Mouse (Mus musculus) natural killer cell, adult 2 months (primary cell): ENCODE results near the gene Plxnb3.
A peak's percentile ranks its signal among the peaks of the same experiment; 100 is the strongest.
"Not testable (repeated sequence)": the region's sequence is repeated elsewhere in the genome, so short reads cannot be mapped to it uniquely, and the experiment has no call there.

Source experiments
- DNase-seq, 2 experiments: peaks; one replicate each; pipeline ENCODE4 v3.0.0; 2022; ENCODE audit warnings: low spot score in 2 of 2

The Plxnb3 gene

DNA sequence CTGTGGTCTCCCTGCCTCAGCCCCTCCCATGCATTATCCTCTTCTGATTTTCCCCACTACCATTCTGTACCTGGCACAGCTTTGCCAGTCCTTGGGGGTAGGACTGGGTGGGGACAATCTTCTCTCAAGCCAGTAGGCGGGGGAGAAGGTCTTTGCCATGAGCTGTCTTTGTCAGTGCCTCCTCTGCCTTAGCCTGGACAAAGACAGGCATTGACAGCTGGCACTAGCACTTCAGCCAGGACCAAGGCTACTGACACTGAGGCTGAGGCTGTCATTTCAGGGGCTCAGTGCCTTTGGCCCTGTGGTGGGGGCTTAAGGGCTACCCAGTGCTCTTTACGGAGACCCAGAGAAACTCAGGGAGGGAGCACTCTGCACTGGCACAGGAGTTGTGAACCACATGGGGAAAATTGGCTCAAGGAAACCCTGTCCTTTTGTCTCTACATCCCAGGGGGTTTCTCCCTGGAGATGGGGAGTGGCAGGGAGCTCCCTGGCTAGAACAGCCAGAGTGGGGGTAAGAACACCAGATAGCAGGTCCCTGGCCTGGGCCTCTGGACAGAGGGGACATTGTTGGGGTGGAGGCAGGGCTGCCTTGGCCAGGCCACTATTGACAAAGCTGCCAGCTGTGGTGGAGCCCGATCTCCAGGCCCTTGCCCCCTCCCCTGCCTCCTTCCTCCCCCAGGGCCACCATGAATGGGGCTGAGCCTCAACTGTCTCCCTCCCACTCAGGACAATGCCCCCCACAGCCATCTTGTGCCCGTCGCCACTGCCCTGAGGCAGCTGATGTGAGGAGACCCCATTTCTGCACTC lies at the start of gene Plxnb3:
TSS of gene Plxnb3 (plus strand) at position 757 of the 807 bp plus-strand sequence.
- DNase-seq = no peak

DNA sequence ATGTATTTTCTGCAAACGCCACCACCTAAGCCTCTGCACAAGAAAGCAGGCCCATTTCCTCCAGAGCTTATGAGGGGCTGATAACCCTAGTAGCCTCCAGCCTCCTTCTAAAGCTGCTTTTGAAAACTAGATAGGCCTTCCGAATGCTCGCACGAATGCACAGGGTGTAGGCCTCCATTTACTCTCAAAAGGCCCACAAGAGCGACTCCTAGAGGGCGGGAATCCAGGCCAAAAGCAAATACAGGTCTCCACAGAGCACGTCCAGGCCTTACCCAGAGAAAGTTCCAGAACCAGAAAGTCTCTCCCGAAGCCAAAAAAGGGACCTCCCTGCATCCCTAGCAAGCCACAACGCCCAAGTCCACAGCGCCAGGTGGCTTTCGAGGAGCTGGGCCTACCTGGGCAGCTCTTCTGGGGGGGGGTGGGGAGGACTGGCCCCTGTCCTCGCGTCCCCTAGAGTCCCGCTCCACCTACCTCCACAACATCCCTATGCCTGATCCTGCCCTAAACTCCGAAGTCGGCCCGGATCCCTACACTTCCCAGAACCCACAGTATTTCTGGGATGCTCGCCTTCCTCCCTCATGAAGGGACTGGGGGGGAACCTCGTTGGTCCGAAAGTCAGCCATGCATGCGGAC lies 41.3 kb upstream of the Plxnb3 start:
- peak; percentile 25 to 29 for DNase-seq

DNA sequence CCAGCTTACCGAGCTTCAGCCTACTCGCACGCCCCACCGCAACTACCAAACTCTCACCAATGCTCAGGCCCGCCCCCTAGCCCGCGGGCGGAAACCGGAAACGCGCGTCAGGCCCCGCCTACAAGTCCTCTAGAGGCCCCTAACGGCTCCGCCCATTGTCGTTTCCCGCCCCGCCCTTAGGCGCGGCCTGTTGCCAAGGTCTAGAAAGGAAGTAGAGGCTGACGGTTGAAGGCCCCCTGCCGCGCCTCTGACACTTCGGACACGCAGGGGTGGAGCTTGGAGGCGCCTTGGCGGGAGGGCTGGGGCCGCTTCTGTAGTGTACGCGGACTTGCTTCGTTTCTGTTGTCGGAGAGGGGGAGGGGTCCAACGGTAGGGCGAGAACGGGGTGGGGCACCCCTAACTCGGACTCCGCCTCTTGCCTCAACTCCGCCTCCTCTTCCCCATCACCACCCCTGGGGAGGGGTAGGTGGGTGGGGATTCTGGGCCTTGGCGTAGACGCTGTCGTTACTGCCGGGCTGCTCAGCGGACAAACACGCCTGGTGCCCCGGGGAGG lies 40.7 kb upstream of the Plxnb3 start, which contains the start of the genes Bcap31 and Abcd1:
TSS of gene Bcap31 (minus strand) at position 67 of the 553 bp plus-strand sequence.
TSS of gene Abcd1 (plus strand) at position 489 of the 553 bp plus-strand sequence.
- DNase-seq = peak; percentile 95 to 97

DNA sequence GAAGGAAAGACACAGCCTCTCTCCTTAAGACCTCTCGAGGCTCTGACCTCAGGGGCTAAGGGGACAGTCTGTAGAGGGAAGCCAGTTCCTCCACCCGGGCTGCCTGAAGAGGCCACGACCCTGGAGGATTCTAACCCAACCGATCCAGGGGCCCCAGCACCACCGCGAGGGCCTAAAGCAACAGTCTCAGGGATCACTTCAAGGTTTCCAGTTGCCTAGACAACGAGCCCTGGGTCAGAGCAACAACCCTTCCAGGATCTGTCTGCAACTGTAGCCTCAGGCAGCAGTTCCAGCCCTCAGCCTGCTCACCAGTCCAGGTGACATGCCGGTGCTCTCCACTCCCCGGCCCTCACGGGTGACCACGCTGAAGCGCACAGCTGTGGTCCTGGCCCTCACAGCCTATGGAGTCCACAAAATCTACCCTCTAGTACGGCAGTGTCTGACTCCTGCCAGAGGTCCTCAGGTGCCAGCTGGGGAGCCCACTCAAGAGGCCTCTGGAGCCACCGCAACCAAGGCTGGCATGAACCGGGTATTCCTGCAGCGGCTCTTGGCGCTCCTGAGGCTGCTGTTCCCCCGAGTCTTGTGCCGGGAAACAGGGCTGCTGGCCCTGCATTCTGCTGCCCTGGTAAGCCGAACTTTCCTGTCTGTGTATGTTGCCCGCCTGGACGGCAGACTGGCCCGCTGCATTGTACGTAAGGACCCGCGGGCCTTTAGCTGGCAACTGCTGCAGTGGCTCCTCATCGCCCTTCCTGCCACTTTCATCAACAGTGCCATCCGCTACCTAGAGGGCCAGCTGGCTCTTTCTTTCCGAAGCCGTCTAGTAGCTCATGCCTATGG lies 40.0 kb upstream of the Plxnb3 start:
- peak in 1 of 2 experiments; percentile 2 for DNase-seq

DNA sequence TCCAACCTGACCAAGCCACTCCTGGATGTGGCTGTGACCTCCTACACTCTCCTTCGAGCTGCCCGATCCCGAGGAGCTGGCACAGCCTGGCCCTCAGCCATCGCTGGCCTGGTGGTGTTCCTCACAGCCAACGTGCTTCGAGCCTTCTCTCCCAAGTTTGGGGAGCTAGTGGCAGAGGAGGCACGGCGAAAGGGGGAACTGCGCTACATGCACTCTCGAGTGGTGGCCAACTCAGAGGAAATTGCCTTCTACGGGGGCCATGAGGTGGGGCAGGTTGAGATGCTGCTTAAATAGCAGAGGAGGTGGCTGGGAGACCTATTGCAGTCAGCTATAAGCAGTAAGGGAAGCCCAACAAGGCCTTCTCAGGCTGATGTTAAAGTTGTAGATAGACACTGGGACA lies 39.2 kb upstream of the Plxnb3 start:
- peak; percentile 13 to 16 for DNase-seq

DNA sequence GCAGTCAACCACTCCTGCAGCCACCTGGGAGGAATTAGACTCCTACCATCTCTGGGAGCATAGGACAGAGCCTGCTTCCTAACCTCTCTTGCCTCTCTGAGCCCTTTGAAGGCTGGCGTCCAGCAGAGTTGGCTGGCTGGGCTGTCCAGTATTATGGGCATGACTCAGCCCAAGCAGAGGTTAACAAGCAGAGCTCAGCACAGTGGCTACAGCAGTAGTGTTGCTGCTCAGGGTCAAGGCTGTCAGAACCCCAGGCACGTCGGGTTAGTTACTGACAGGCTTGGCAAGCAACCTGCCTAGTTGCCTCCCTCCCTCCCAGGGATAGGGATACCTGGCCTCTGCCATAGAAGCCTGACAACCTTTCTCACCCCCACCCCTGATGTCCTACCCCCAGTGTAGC lies 38.6 kb upstream of the Plxnb3 start:
- peak in 1 of 2 experiments; percentile 0 for DNase-seq

DNA sequence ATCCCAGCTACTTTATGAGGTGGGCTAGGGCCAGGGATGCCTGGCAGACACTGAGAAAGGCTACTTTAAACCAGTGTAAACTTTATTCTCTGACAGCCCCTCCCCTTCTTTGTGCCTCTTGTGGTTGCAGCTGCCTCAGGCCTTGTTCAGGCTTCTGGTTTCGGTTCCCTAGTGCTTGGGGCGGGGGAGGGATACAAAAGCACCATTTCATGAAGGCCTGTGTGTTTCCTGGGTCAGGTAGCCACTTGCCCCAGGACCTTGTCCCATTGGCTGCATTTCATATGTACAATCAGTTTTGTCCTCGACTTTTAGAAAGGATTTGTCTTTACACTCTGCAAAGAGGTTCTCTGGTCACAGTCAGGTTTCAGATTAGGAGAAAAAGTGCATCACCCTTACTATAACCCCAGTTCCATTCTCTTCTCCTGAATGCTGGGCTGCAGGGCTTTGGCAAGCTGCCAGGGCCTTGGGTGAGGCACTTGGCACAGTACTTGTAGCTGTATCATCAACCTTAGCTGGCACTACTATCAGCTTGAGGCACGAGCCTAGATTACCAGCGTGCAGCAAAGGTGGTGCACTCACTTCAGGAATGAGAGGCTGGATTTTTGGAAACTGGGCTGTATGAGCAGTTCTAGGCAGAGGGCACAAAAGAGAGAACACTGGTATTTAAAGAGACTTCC lies 38.1 kb upstream of the Plxnb3 start:
- peak; percentile 19 to 39 for DNase-seq

DNA sequence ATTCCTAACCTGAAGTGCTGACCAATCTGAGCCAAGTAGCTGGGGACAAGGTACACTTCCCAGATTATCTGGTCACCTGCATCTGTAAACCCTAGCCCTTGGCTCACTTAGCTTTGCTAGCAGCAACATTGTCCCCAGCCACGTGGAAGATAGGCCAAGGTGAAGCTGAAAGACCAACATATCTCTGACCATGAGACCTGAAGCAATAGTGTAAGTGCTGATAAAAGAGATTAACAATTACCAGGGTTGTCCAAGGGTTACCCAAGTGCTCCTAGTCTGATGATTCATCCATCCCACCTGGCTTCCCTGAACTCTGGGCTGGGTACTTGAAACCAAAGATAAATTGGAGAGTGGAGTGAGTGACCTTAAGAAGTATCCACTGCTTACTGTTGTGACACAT lies 26.0 kb upstream of the Plxnb3 start:
- no peak for DNase-seq

DNA sequence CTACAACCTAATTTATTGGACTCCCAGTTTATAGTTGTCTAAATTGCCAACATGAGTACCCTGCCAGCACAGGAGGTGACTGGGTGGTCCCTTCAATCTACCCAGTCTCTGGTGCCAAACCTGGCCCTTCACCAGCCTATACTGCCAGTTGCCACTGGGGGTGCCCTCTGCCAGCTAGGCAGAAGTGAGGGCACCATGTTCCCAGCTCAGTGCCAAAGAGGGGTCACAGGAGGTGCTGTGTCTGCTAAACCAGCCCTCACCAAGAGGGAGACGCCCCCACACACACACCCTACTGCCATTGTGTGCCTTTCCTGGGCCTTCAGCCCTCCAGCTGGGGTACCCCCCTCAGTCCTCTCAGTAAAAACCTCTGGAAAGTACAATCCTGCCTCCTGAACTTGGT lies 18.7 kb upstream of the Plxnb3 start:
- DNase-seq = no peak

DNA sequence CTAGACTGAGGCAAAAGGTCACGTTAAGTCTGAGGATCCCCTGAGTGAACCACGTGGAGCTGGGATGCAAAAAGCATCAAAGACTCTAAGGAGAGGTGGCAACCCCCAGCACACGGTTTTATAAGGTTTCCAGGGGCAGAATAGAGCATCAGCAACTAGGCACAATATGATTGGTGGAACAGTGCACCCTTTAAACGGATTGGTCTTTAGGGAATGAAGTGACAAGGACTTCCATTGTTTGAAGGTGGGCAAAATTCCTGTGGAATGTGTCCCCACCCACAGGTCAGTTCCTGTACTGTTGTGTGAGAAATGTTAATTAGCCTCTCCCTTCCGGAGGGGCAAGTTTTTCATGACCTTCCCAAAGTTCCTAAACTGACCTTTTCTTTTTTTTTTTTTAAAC lies 17.7 kb upstream of the Plxnb3 start:
- no peak for DNase-seq

DNA sequence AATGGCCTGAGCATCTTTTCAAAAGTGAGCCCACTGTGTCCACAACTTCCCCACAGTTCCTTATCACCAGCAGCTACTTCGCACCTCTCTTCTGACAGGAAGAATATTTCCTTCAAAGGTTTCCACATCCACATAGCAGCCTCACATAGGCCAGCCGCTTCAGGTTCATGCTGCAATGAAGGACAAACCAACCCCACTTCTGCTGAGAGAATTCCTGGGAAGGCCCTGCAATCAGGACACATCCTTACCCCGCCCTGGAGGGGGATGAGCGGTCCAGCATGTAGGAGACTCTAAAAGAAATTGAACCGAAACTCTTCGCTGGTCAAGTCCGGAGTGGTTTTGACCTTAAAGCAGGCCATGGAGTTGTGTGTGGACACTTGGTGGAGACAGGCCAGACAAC lies 17.0 kb upstream of the Plxnb3 start:
- DNase-seq = not testable (repeated sequence)

DNA sequence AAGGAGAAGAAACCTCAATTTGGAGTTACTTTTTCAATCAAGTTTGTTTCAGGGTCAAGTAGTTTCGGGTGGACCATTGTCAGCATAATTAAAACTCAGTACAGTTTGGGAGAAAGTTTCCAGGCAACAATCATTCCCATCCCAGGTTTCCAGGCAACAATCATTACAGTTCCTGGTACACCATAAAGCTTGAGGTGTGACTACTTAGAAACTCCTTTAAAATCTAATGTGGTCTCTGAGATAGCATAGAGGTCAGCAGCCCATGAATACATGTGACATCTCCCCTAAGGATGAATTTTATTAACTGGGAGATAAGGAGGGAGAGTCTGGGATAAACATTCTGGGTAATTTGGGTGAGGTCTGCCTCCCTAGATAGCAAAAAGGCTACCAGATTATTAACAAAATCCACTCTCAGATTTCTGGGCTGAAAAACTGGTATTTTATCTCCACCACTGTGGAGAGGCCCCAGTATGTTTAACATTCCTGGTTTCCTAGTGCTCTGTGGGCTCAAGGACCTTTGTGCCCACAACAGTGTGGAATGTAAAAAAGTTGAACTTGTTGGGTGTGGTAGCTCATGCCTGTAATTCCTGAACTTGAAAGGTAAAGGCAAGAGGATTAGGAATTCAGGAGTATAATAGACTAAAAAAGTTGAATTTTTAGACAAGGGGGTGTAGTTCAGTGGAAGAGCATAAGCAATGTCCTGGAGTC lies 12.0 kb upstream of the Plxnb3 start:
- no peak for DNase-seq

DNA sequence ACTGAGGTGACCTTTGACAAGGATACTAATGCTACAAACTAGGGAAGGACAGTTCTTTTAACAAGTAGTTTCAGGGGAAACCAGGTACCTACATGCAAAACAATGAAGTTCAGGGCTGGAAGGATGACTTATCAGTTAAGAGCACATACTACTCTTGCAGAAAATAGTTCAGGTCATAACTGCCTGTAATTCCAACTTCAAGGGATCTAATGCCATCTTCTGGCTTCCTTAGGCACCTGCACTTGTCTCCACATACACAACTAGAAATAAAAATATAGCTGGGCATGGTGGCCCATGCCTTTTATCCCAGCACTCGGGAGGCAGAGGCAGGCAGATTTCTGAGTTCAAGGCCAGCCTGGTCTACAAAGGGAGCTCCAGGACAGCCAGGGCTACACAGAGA lies 7.9 kb upstream of the Plxnb3 start:
- no peak for DNase-seq

DNA sequence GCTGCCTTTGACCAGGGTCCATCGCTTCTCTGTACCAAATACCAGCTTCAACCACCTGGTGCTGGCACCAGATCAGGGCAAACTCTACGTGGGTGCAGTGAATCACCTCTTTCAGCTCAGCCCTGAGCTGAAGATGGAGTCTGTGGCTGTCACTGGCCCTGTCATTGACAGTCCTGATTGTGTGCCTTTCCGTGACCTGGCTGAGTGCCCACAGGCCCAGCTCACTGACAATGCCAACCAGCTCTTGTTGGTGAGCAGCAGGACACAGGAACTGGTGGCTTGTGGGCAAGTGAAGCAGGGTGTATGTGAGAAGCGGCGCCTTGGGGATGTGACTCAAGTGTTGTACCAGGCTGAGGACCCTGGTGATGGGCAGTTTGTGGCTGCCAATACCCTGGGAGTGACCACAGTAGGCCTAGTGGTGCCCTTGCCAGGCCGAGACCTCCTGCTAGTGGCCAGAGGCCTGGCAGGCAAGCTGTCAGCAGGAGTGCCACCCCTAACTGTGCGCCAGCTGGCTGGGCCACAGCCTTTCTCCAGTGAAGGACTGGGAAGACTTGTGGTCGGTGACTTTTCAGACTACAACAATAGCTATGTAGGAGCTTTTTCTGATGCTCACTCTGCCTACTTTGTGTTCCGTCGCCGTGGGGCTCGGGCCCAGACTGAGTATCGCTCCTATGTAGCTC lies 1.9 kb downstream of the Plxnb3 start:
- DNase-seq = peak; percentile 20 to 59

DNA sequence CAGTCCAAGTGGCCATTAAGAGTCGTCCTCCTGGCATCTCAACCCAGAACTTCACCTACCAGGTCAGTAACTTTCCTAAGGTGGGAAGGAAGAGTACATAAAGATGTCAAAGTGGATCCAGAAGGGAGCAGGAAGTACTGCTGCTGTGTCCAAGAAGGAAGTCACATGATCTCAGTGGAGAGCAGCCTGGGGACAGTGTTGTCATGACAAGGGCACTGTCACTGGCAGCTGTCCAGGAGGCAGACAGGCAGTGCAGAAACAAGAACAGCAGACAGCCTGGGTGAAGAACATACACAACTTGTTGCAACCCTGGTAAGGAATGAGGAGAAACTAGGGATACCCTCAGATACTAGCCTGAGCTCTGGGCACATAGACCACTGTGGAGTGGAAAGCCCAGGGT lies 8.4 kb downstream of the Plxnb3 start:
- peak in 1 of 2 experiments; percentile 12 for DNase-seq

DNA sequence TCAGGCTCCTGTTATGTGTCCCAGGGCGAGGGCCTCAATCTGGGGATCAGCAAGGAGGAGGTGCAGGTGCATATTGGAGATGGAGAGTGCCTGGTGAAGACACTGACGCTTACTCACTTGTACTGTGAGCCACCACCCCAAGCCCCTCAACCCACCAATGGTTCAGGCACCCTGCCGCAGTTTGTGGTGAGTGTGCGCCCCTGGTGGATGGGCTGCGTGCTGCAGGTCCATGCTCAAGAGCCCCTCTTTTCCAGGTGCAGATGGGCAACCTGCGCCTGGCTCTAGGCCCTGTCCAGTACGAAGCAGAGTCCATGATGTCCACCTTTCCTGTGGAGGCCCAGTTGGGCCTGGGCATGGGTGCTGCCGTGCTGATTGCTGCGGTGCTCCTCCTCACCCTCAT lies 10.4 kb downstream of the Plxnb3 start:
- no peak for DNase-seq

DNA sequence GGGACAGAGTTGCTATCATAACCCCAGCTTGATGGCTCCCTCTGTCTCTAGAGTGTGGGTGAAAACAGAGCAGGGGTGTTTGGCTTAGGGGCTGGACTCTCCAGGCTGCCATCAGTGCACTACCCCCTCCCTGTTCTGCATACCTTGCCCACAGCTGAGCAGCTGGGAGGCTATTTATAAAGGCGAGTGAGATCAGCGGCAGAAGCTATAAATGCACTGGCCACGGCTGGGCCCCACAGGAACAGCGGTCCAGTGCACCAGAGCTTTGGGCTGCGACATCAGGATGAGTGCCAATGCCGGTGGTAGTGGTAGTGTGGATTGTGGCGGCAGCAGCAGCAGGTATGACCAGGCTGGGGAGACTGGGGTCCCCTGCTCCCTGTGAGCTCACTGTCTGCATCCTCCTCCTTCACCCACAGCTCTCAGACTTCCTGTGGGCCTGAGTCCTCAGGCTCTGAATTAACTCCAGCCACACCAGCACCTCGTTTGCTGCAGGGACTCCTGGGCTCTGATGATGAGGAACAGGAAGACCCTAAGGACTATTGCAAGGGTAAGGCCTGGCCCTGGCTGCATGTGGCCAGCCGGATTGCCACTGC lies 17.4 kb downstream of the Plxnb3 start, which contains the start of gene Srpk3:
TSS of gene Srpk3 (plus strand) at position 238 of the 593 bp plus-strand sequence.
- peak in 1 of 2 experiments; percentile 24 for DNase-seq

DNA sequence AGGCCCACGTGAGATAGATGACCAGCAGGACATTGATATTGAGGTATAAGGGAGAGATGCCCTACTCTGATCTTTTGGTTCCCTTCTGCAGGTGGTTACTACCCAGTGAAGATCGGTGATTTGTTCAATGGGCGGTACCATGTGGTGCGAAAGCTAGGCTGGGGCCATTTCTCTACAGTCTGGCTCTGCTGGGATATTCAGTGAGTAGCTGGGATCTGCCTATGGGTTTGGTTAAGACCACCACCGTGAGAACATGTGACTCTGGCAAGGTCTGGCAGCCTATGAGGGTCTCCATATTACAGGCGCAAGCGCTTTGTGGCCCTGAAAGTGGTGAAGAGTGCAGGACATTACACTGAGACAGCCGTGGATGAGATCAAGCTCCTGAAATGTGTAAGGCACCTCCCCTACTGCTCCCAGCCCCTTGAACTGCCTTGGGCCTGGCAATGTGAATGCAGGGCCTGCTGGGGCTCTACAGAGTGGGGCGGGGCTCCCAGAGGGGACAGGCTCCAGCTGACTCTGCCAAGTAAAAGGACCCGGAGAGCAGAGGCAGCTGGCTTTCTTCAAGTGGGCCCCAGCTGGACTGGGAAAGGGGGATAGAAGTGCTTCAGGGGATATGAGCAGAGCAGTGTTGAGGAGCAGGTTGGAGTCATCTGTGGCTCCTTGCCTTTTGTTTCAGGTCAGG lies 18.1 kb downstream of the Plxnb3 start:
- no peak for DNase-seq

DNA sequence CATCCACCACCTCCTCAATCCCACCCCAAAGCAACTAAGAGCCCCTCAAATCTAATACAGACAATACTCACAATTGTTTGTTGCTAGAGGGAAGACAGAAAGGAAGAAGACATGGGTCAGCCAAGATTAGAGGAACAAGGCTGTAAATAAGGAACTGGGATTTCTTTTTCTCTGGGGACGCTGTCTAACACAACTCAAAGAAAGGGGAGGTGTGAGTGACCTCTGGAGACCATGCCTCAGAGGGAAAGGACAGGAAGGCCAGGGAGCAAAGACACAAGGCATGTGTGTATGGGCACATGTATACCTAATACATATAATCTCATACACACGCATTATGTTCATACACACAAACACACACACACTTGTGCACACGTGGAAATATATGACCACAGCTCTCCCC lies 25.3 kb downstream of the Plxnb3 start:
- DNase-seq = no peak
